Mouse (Mus musculus) liver, embryonic 14.5 days (tissue): ENCODE results near the gene Ccdc8. TPM values are rescaled to one million over a fixed set of nuclear protein-coding genes. Genes with fewer than 3 reads are reported as not detected.

ENCODE experiments used
- ATAC-seq: fragments of 200-750 bp; cut with Nextera tagmentation; 2 replicates; pipeline ENCODE4 v1.8.0; 2017; ENCODE audit warnings: moderate number of reproducible peaks, mild to moderate bottlenecking, moderate library complexity; ENCODE audit not compliant: insufficient read depth
- DNase-seq, 3 experiments: peaks; one replicate each; pipeline ENCODE4 v3.0.0-alpha.2; 2012 to 2013; ENCODE audit warnings: low read depth in 3 of 3, low spot score in 3 of 3
- H3K27ac ChIP-seq: fragments of 300-500 bp; sonication (generic); 2 replicates; pipeline ENCODE4 v1.5.1; 2014; ENCODE audit warnings: moderate library complexity, mild to moderate bottlenecking, control low read depth, inconsistent platforms
- H3K27me3 ChIP-seq: fragments of 300-500 bp; sonication (generic); 2 replicates; pipeline ENCODE4 v1.6.1; 2014; ENCODE audit warnings: mild to moderate bottlenecking, low read length, moderate library complexity; ENCODE audit not compliant: control insufficient read depth, insufficient read depth
- H3K36me3 ChIP-seq: fragments of 300-500 bp; sonication (generic); replicated peaks from 2 replicates; pipeline ENCODE4 v1.6.1; 2014; ENCODE audit warnings: low read depth; ENCODE audit not compliant: control insufficient read depth, insufficient read depth
- H3K4me1 ChIP-seq, 2 experiments: fragments of 200-500 bp in 1 of 2; fragments of 300-500 bp in 1 of 2; sonication (generic) in 1 of 2; replicated peaks; 2 replicates each; pipeline ENCODE4 v1.6.1; 2012 to 2014; ENCODE audit warnings: antibody characterized with exemption in 1 of 2, inconsistent platforms in 1 of 2, low read length in 1 of 2; ENCODE audit not compliant: control insufficient read depth in 2 of 2, insufficient read depth in 2 of 2
- H3K4me2 ChIP-seq: fragments of 300-500 bp; sonication (generic); 2 replicates; pipeline ENCODE4 v1.6.1; 2014; ENCODE audit warnings: low read depth, mild to moderate bottlenecking, control low read depth, moderate library complexity
- H3K4me3 ChIP-seq, 2 experiments: fragments of 200-500 bp in 1 of 2; fragments of 300-500 bp in 1 of 2; sonication (generic) in 1 of 2; 2 replicates each; pipeline ENCODE4 v1.5.1; 2012 to 2014; ENCODE audit warnings: low read depth in 2 of 2, low read length in 2 of 2, mild to moderate bottlenecking in 2 of 2, control low read depth in 1 of 2, inconsistent platforms in 1 of 2, moderate library complexity in 1 of 2; ENCODE audit not compliant: insufficient read depth in 1 of 2
- H3K9ac ChIP-seq: fragments of 300-500 bp; sonication (generic); replicated peaks from 2 replicates; pipeline ENCODE4 v1.6.1; 2014; ENCODE audit warnings: mild to moderate bottlenecking, control low read depth, moderate library complexity
- H3K9me3 ChIP-seq: fragments of 300-500 bp; sonication (generic); 2 replicates; pipeline ENCODE4 v1.6.1; 2016; ENCODE audit warnings: low read length, mixed read lengths; ENCODE audit not compliant: control insufficient read depth
- CTCF ChIP-seq: IDR thresholded peaks from 2 replicates; pipeline ENCODE4 v1.5.1; 2016; ENCODE audit warnings: antibody characterized with exemption, low read depth, control low read depth
- EP300 ChIP-seq: IDR thresholded peaks from 2 replicates; pipeline ENCODE4 v1.6.1; 2016; ENCODE audit warnings: antibody characterized with exemption, low read depth
- WGBS: fragments of 180-500 bp; shearing (Covaris S2); extraction: QIAGEN DNeasy Blood & Tissue Kit; methylation state at CpG from one replicate; pipeline ENCODE4 v1.1.7; 2014; ENCODE audit not compliant: insufficient replicate concordance; 5-methylcytosine and 5-hydroxymethylcytosine counted together
- polyA plus RNA-seq, 2 experiments: library from polyadenylated mRNA; depleted of rRNA in 1 of 2; stranded (reverse) in 1 of 2; unstranded in 1 of 2; fragments of >200 nt; fragmentation: Nextera tagmentation in 1 of 2; extraction: Ambion mirVana in 1 of 2; gene quantifications; 2 replicates each; pipeline versions ENCODE4 v1.2.1 to v1.2.3; 2012 to 2014

Ccdc8 gene
- polyA plus RNA-seq, 2 experiments = 1.5 to 2.7 TPM

DNA sequence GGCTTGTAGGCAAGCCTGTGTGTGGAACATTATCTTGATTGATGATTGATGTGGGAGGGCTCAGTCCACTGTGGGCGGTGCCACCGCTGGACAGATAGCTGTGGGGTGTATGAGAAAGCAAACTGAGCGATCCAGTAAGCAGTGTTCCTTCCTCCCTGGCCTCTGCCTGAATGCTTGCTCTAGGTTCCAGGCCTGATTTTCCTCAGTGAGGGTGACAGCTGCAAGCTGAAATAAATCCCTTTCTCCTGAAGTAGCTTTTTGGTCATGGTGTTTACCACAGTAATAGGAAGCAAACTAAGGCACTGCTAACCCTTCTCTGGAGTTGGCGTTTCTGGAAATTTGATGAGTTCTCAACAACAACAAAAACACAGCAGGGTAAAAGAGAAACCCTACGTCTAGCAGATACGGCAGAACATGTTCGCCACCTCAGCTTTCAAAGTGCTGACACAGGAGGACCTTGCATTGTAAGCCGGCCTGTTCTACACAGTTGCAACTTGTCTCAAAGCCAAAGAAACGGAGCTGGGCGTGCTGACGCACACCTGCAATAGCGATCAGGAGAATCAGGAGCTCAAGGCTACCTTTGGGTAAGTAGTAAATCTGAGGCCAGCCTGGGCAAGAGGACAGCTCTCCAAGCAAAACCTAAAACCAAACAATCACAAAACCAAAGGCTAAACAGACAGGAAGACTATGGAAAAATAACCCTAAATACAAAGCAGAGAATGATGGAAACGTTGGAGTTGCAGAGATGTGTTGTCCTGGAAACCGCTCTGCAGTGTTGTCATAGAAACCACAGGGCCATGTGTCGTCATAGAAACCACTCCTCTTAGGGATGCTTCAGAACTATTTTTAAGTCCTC is 35.9 kb upstream of the Ccdc8 start:
- H3K9me3 ChIP-seq = no peaks in the 10 kb centered on the region
- H3K36me3 ChIP-seq = no peaks in the 10 kb centered on the region
- 61% methylated on average over 15 of the region's 15 CpGs for WGBS
- H3K9ac ChIP-seq = no peak overlapping the region
- no peak for DNase-seq
- no peak overlapping the region for H3K4me3 ChIP-seq
- ATAC-seq = no peak
- no peak overlapping the region for H3K27ac ChIP-seq
- no peaks in the 10 kb centered on the region for H3K4me1 ChIP-seq
- H3K27me3 ChIP-seq = 0 out of 2 replicates have a peak, but pooled peaks cover 2% of the 10 kb centered on the region
- TF ChIP-seq CTCF (no peak), EP300 (no peak)
- no peak overlapping the region for H3K4me2 ChIP-seq

DNA sequence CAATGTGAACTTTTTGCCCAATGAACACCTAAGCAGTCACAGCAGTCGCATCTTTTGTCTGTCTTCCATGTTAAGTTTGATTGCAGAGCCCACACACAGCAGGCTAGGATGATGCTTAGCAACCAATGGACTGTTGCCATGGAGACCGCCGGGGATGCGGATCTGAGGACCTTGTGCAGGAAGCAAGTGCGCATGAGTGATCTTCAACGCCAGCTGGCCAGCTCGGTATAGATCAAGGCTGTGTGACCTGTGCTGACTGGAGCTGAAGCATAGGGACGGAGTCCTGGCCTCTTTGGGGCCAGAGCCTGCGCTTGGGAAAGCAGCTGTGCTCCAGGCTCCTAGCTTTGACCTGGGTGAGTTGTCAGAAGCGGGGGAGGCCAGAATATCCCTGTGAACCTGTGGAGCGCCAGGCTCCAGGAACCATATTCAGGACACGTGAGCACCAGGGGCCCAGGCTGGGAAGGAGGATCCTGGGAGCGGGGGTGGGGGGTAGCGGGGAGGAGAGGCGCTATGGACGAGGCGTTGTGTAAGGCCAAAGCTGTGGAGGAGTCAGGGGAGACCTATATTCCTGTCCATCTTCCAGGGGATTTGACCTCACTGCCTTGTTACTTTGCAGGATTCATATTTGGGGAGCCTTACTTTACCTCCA is 32.8 kb upstream of the Ccdc8 start, which contains the start of gene Pnmal1:
Gene Pnmal1, plus strand, starts transcription at position 141 of the 649 bp plus-strand sequence.
- H3K27me3 ChIP-seq = 0 out of 2 replicates have a peak, but pooled peaks cover 2% of the 10 kb centered on the region
- TF ChIP-seq EP300 (no peak), CTCF (no peak)
- no peak within 1 kb of the TSS for H3K4me2 ChIP-seq
- DNase-seq = no peak
- H3K4me3 ChIP-seq = no peak within 1 kb of the TSS
- H3K27ac ChIP-seq = no peak within 1 kb of the TSS
- no peaks in the 10 kb centered on the region for H3K36me3 ChIP-seq
- H3K9me3 ChIP-seq = no peaks in the 10 kb centered on the region
- ATAC-seq = no peak
- 31% methylated on average over 17 of the region's 17 CpGs for WGBS
- H3K9ac ChIP-seq = no peak within 1 kb of the TSS
- no peaks in the 10 kb centered on the region for H3K4me1 ChIP-seq

DNA sequence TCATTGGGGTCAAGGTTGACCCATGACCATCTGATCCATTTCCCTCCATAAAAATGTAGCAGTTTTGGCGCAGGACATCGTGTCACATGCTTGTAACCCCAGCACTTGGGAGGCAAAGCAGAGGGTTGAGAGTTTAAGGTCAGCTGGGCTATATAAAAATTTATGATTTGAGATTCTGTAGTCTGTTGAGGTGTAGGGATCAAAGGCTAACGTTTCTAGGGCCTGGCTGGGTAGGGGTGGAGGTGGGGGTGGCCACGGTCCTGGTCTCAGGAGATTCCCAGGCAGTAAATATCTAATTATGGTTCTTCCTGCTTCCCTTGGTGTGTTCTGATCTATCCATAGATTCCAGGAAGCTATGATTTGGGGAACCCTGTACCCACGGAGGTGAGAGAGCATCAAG is 30.8 kb upstream of the Ccdc8 start:
- 47% methylated on average over 5 of the region's 5 CpGs for WGBS
- DNase-seq (no peak), ATAC-seq (no peak)
- H3K4me1 ChIP-seq = no peaks in the 10 kb centered on the region
- H3K27ac ChIP-seq = no peak overlapping the region
- no peak overlapping the region for H3K4me3 ChIP-seq
- H3K27me3 ChIP-seq = 0 out of 2 replicates have a peak, but pooled peaks cover 2% of the 10 kb centered on the region
- H3K36me3 ChIP-seq = no peaks in the 10 kb centered on the region
- H3K9ac ChIP-seq = no peak overlapping the region
- H3K4me2 ChIP-seq = no peak overlapping the region
- no peaks in the 10 kb centered on the region for H3K9me3 ChIP-seq
- TF ChIP-seq EP300 = no peak
- TF ChIP-seq CTCF = no peak

DNA sequence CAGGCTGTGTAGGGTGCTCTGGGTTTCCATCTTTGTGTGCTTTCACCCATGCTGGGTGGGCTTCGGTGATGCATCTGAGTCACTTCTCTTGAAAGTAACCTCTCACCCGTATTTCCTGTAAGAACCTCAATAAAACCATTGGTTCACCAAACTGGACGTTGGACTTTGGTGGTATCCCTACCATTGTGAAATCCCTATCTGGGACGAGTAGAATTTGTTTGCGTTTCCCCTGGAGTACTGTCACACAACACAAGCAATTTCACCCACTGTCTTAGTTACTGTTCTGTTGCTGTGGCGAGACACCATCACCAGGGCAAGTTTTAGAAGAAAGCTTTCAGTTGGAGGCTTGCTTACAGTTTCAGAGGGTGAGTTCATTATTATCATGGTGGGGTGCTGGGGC is 24.1 kb upstream of the Ccdc8 start:
- ATAC-seq (peak; percentile 53; the same call in 1 of the 2 replicates), DNase-seq (no peak)
- no peak overlapping the region for H3K27ac ChIP-seq
- no peak overlapping the region for H3K4me3 ChIP-seq
- no peaks in the 10 kb centered on the region for H3K9me3 ChIP-seq
- H3K36me3 ChIP-seq = no peaks in the 10 kb centered on the region
- H3K4me1 ChIP-seq = no peaks in the 10 kb centered on the region
- no peak overlapping the region for H3K4me2 ChIP-seq
- no peak for TF ChIP-seq EP300
- no peak for TF ChIP-seq CTCF
- H3K9ac ChIP-seq = no peak overlapping the region
- no peaks in the 10 kb centered on the region for H3K27me3 ChIP-seq
- 60% methylated on average over 6 of the region's 6 CpGs for WGBS

DNA sequence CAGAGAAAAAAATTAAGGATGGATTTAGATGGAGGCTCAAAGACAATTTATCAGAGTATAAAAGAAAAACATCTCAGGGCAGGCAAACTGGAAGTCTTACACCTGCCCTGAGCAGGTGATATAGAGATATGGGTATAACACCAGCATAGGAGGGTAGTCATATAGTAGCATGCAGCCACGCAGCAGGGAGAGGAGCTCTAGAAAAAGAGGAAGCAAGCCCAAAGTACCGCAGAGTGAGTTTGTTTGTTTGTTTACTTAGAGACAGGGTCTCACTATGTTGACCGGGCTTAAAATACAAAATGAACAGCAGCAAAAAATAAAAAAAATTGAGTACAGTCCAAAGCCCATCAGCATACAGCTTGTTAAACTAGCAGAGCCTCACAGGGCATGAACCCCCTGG is 21.3 kb upstream of the Ccdc8 start:
- no peak for ATAC-seq

More for the DNA sequence above, 21.3 kb upstream of the Ccdc8 start:
- H3K27me3 ChIP-seq = no peaks in the 10 kb centered on the region
- no peak overlapping the region for H3K9ac ChIP-seq
- H3K4me2 ChIP-seq = no peak overlapping the region
- no peak for DNase-seq
- H3K27ac ChIP-seq = no peak overlapping the region
- 34% methylated on average over 3 of the region's 3 CpGs for WGBS
- TF ChIP-seq EP300 (no peak), CTCF (no peak)
- H3K4me3 ChIP-seq = no peak overlapping the region
- no peaks in the 10 kb centered on the region for H3K9me3 ChIP-seq
- H3K36me3 ChIP-seq = no peaks in the 10 kb centered on the region
- no peaks in the 10 kb centered on the region for H3K4me1 ChIP-seq
